Mouse (Mus musculus) cortical plate, adult 2 months (tissue): ENCODE data around the gene Ctdspl.

Source experiments
- CTCF ChIP-seq: fragments of 200-500 bp; IDR thresholded peaks from 2 replicates; pipeline ENCODE4 v1.5.1; 2011; ENCODE audit warnings: mild to moderate bottlenecking, control low read depth, low read length; ENCODE audit not compliant: insufficient read depth; ENCODE audit errors: extremely low read depth
- POLR2A ChIP-seq: fragments of 200-500 bp; IDR thresholded peaks from 2 replicates; pipeline ENCODE4 v1.6.1; 2011; ENCODE audit warnings: mild to moderate bottlenecking, low read length, control low read depth; ENCODE audit not compliant: insufficient read depth; ENCODE audit errors: extremely low read depth

- TF ChIP-seq POLR2A (no peak), CTCF (no peak)
Measured at GRCm38 (mm10) chr9:118928007-118928406, 1.8 kb downstream of the Ctdspl start.
